9 mouse cellular contexts compared by ENCODE assay signal in genomic region chr9:114785432-114786125, GRCm38 (mm10). TPM values are rescaled to one million over a fixed set of nuclear protein-coding genes. Genes with fewer than 3 reads are reported as not detected.
DNase-seq lines count a peak whose midpoint lies in the region; ATAC-seq lines count a peak whose summit lies in the region.
"Had no signal": no experiment of that assay in that cellular context is flagged by ENCODE, and none has a peak within 500 bp of the region (broad histone marks: within the 10 kb centered on the region; RNA-seq: fewer than 3 reads in every experiment).

No protein-coding gene starts in this region.

- no peak for ATAC-seq in heart, embryonic 14.5 days (ENCODE audit: insufficient number of reproducible peaks, insufficient read depth, low FRiP score, low read depth)
- no peak for ATAC-seq in midbrain, embryonic 16.5 days
- no peak for ATAC-seq in embryonic facial prominence, embryonic 14.5 days (ENCODE audit: low read depth)
- no peak for ATAC-seq in stomach, embryonic 15.5 days (ENCODE audit: insufficient read depth, low FRiP score, low read depth)

- WGBS in heart, embryonic 14.5 days: 10% methylated on average over 16 of the region's 16 CpGs
- 9% methylated on average over 16 of the region's 16 CpGs for WGBS in midbrain, embryonic 10.5 days
- WGBS in midbrain, embryonic 16.5 days: 13% methylated on average over 16 of the region's 16 CpGs
- 13% methylated on average over 16 of the region's 16 CpGs for WGBS in embryonic facial prominence, embryonic 14.5 days
- 17% methylated on average over 16 of the region's 16 CpGs for WGBS in stomach, embryonic 15.5 days

- no peaks in the 10 kb centered on the region for H3K27me3 ChIP-seq in heart, embryonic 14.5 days (ENCODE audit: control insufficient read depth, insufficient read depth, low read length)
- peaks cover 9% of the 10 kb centered on the region; the same call in 1 of the 2 replicates for H3K27me3 ChIP-seq in midbrain, embryonic 10.5 days (ENCODE audit: low read depth, poor library complexity, severe bottlenecking)
- no peaks in the 10 kb centered on the region for H3K27me3 ChIP-seq in midbrain, embryonic 16.5 days (ENCODE audit: control insufficient read depth, insufficient read depth, low read depth, low read length)
- H3K27me3 ChIP-seq in embryonic facial prominence, embryonic 14.5 days (replicated peaks; ENCODE audit: control insufficient read depth, insufficient read depth, low read length): no peaks in the 10 kb centered on the region
- H3K27me3 ChIP-seq in stomach, embryonic 15.5 days (replicated peaks): no peaks in the 10 kb centered on the region

- peak overlapping the region; percentile 41; the same call in 1 of the 2 replicates for H3K9ac ChIP-seq in heart, embryonic 14.5 days (ENCODE audit: low read length)
- no peak overlapping the region for H3K9ac ChIP-seq in midbrain, embryonic 16.5 days (ENCODE audit: low read depth, low read length)
- H3K9ac ChIP-seq in embryonic facial prominence, embryonic 14.5 days (ENCODE audit: low read depth, low read length): no peak overlapping the region
- no peak overlapping the region for H3K9ac ChIP-seq in stomach, embryonic 15.5 days

- no peak overlapping the region for H3K27ac ChIP-seq in heart, embryonic 14.5 days (replicated peaks in 1 of 2; ENCODE audit: control insufficient read depth in 1 of 2, insufficient read depth in 1 of 2, low read depth in 2 of 2, low read length in 2 of 2)
- H3K27ac ChIP-seq in midbrain, embryonic 10.5 days (replicated peaks): peak overlapping the region; percentile 81
- H3K27ac ChIP-seq in midbrain, embryonic 16.5 days (ENCODE audit: low read length): no peak overlapping the region
- peak overlapping the region; percentile 40; the same call in 1 of the 2 replicates for H3K27ac ChIP-seq in embryonic facial prominence, embryonic 14.5 days (replicated peaks; ENCODE audit: low read depth, low read length)
- no peak overlapping the region for H3K27ac ChIP-seq in stomach, embryonic 15.5 days

- H3K4me2 ChIP-seq in heart, embryonic 14.5 days (ENCODE audit: low read length): peak overlapping the region; percentile 40
- H3K4me2 ChIP-seq in midbrain, embryonic 16.5 days (ENCODE audit: low read length): no peak overlapping the region
- H3K4me2 ChIP-seq in embryonic facial prominence, embryonic 14.5 days (ENCODE audit: low read depth, low read length): no peak overlapping the region
- peak overlapping the region; percentile 2; the same call in 1 of the 2 replicates for H3K4me2 ChIP-seq in stomach, embryonic 15.5 days

- DNase-seq in heart, adult 18-20 months: no peak
- peak; percentile 63 for DNase-seq in midbrain, embryonic 10.5 days (ENCODE audit: low spot score)
- DNase-seq in embryonic facial prominence, embryonic 14.5 days (ENCODE audit: low spot score): peak; percentile 50
- no peak for DNase-seq in cerebellum, adult 11-12 months
- DNase-seq in MN1 (ENCODE audit: low spot score): no peak
- DNase-seq: lung, postnatal 14 days had no signal

- peaks cover 6 to 10% of the 10 kb centered on the region in 2 experiments; a peak in 3 of 4 replicates for H3K4me1 ChIP-seq in heart, embryonic 14.5 days (ENCODE audit: control insufficient read depth in 2 of 2, insufficient read depth in 2 of 2, low read length in 2 of 2)
- H3K4me1 ChIP-seq in midbrain, embryonic 10.5 days: peaks cover 30% of the 10 kb centered on the region
- H3K4me1 ChIP-seq in midbrain, embryonic 16.5 days (ENCODE audit: control insufficient read depth, insufficient read depth, low read length): peaks cover 12% of the 10 kb centered on the region
- peaks cover 5% of the 10 kb centered on the region; the same call in 1 of the 2 replicates for H3K4me1 ChIP-seq in embryonic facial prominence, embryonic 14.5 days (ENCODE audit: control insufficient read depth, insufficient read depth, low read length)
- H3K4me1 ChIP-seq in stomach, embryonic 15.5 days: peaks cover 7% of the 10 kb centered on the region

- H3K36me3 ChIP-seq in heart, embryonic 14.5 days (ENCODE audit: control insufficient read depth, insufficient read depth, low read length): no peaks in the 10 kb centered on the region
- no peaks in the 10 kb centered on the region for H3K36me3 ChIP-seq in midbrain, embryonic 10.5 days
- H3K36me3 ChIP-seq in midbrain, embryonic 16.5 days (ENCODE audit: control insufficient read depth, insufficient read depth, low read length): no peaks in the 10 kb centered on the region
- H3K36me3 ChIP-seq in embryonic facial prominence, embryonic 14.5 days (ENCODE audit: control insufficient read depth, insufficient read depth, low read length): no peaks in the 10 kb centered on the region
- H3K36me3 ChIP-seq in stomach, embryonic 15.5 days: no peaks in the 10 kb centered on the region

- H3K4me3 ChIP-seq in heart, embryonic 14.5 days (ENCODE audit: control insufficient read depth in 1 of 2, insufficient read depth in 1 of 2, low read depth in 1 of 2, low read length in 2 of 2): no peak overlapping the region
- no peak overlapping the region; the same call in 1 of the 2 replicates for H3K4me3 ChIP-seq in midbrain, embryonic 10.5 days
- no peak overlapping the region for H3K4me3 ChIP-seq in midbrain, embryonic 16.5 days (ENCODE audit: low read depth, low read length)
- H3K4me3 ChIP-seq in embryonic facial prominence, embryonic 14.5 days (ENCODE audit: low read depth, low read length): no peak overlapping the region
- no peak overlapping the region for H3K4me3 ChIP-seq in stomach, embryonic 15.5 days (replicated peaks)

- peaks cover 4% of the 10 kb centered on the region; the same call in 1 of the 2 replicates for H3K9me3 ChIP-seq in heart, embryonic 14.5 days (ENCODE audit: control insufficient read depth, low read length)
- no peaks in the 10 kb centered on the region; the same call in 1 of the 2 replicates for H3K9me3 ChIP-seq in midbrain, embryonic 10.5 days (replicated peaks)
- H3K9me3 ChIP-seq in midbrain, embryonic 16.5 days (replicated peaks; ENCODE audit: control insufficient read depth, low read length, poor library complexity, severe bottlenecking): no peaks in the 10 kb centered on the region
- no peaks in the 10 kb centered on the region for H3K9me3 ChIP-seq in embryonic facial prominence, embryonic 14.5 days (ENCODE audit: control insufficient read depth, low read length)
- no peaks in the 10 kb centered on the region for H3K9me3 ChIP-seq in stomach, embryonic 15.5 days

RNA-seq across cellular contexts. Expression of gene Cmtm7, which starts 3.9 kb away (rescaled TPM):
- 85.2 and 122 TPM in 2 replicates for polyA plus RNA-seq in heart, embryonic 14.5 days (2014; fragmentation: Nextera tagmentation; extraction: Ambion mirVana)
- 10 to 100 TPM; 13.1 TPM for total RNA-seq in heart, adult 18-20 months (2021)
- 75.6 and 88.2 TPM in 2 replicates for polyA plus RNA-seq in midbrain, embryonic 10.5 days (2016; fragmentation: Nextera tagmentation; extraction: Ambion mirVana)
- polyA plus RNA-seq in midbrain, embryonic 16.5 days (2015; fragmentation: Nextera tagmentation; extraction: Ambion mirVana): 7.2 and 10.4 TPM in 2 replicates
- polyA plus RNA-seq in embryonic facial prominence, embryonic 14.5 days (2014; fragmentation: Nextera tagmentation; extraction: Ambion mirVana): 103 and 105 TPM in 2 replicates
- polyA plus RNA-seq in stomach, embryonic 15.5 days (2015; fragmentation: Nextera tagmentation; extraction: Ambion mirVana): 103 and 105 TPM in 2 replicates

RNA-seq across cellular contexts. Expression of gene Cmtm6, which starts 54.7 kb away (rescaled TPM):
- 41.9 and 45.2 TPM in 2 replicates for polyA plus RNA-seq in heart, embryonic 14.5 days (2014; fragmentation: Nextera tagmentation; extraction: Ambion mirVana)
- total RNA-seq in heart, adult 18-20 months (2021): 10 to 100 TPM; 25.0 to 29.5 TPM
- polyA plus RNA-seq in midbrain, embryonic 10.5 days (2016; fragmentation: Nextera tagmentation; extraction: Ambion mirVana): 27.1 and 27.2 TPM in 2 replicates
- 18.7 TPM in 2 replicates for polyA plus RNA-seq in midbrain, embryonic 16.5 days (2015; fragmentation: Nextera tagmentation; extraction: Ambion mirVana)
- 44.3 and 45.7 TPM in 2 replicates for polyA plus RNA-seq in embryonic facial prominence, embryonic 14.5 days (2014; fragmentation: Nextera tagmentation; extraction: Ambion mirVana)
- polyA plus RNA-seq in stomach, embryonic 15.5 days (2015; fragmentation: Nextera tagmentation; extraction: Ambion mirVana): 58.7 and 60.9 TPM in 2 replicates

RNA-seq across cellular contexts. Expression of gene Cmtm8, which starts 58.4 kb away (rescaled TPM):
- polyA plus RNA-seq in heart, embryonic 14.5 days (2014; fragmentation: Nextera tagmentation; extraction: Ambion mirVana): 14.9 and 15.1 TPM in 2 replicates
- 10 to 100 TPM; 11.5 to 11.6 TPM for total RNA-seq in heart, adult 18-20 months (2021)
- 21.7 and 32.1 TPM in 2 replicates for polyA plus RNA-seq in midbrain, embryonic 10.5 days (2016; fragmentation: Nextera tagmentation; extraction: Ambion mirVana)
- polyA plus RNA-seq in midbrain, embryonic 16.5 days (2015; fragmentation: Nextera tagmentation; extraction: Ambion mirVana): 8.3 and 8.5 TPM in 2 replicates
- polyA plus RNA-seq in embryonic facial prominence, embryonic 14.5 days (2014; fragmentation: Nextera tagmentation; extraction: Ambion mirVana): 16.9 and 18.6 TPM in 2 replicates
- 63.7 and 66.1 TPM in 2 replicates for polyA plus RNA-seq in stomach, embryonic 15.5 days (2015; fragmentation: Nextera tagmentation; extraction: Ambion mirVana)

Comparison
In these comparisons a context has a peak if more than half of its experiments do, and no peak if none do; other contexts are left out.
1. H3K27ac ChIP-seq: peak in midbrain, embryonic 10.5 days (single experiment) and embryonic facial prominence, embryonic 14.5 days (single experiment); none in heart, embryonic 14.5 days (0 of 2), midbrain, embryonic 16.5 days (single experiment) and stomach, embryonic 15.5 days (single experiment).
2. H3K4me2 ChIP-seq: peak in heart, embryonic 14.5 days (single experiment) and stomach, embryonic 15.5 days (single experiment); none in midbrain, embryonic 16.5 days (single experiment) and embryonic facial prominence, embryonic 14.5 days (single experiment).
3. DNase-seq: peak in midbrain, embryonic 10.5 days (single experiment) and embryonic facial prominence, embryonic 14.5 days (single experiment); none in heart, adult 18-20 months (0 of 2), cerebellum, adult 11-12 months (single experiment) and MN1 (single experiment).